Mouse (Mus musculus) limb, embryonic 13.5 days (tissue): ENCODE measurements around the gene Cux2. TPM values are rescaled to one million over a fixed set of nuclear protein-coding genes. Genes with fewer than 3 reads are reported as not detected.

Experiments used
- ATAC-seq: fragments of 200-750 bp; cut with Nextera tagmentation; 2 replicates; pipeline ENCODE4 v1.8.0; 2017; ENCODE audit warnings: low read depth, moderate number of reproducible peaks, moderate TSS enrichment; ENCODE audit not compliant: low FRiP score
- H3K27ac ChIP-seq: fragments of 300-500 bp; sonication (generic); 2 replicates; pipeline ENCODE4 v1.5.1; 2015; ENCODE audit warnings: inconsistent platforms, mild to moderate bottlenecking, moderate library complexity
- H3K27me3 ChIP-seq: fragments of 300-500 bp; sonication (generic); 2 replicates; pipeline ENCODE4 v1.6.1; 2015; ENCODE audit warnings: mild to moderate bottlenecking, inconsistent platforms
- H3K36me3 ChIP-seq: fragments of 300-500 bp; sonication (generic); 2 replicates; pipeline ENCODE4 v1.6.1; 2015; ENCODE audit warnings: inconsistent platforms, mild to moderate bottlenecking, moderate library complexity
- H3K4me1 ChIP-seq: fragments of 300-500 bp; sonication (generic); 2 replicates; pipeline ENCODE4 v1.6.1; 2015; ENCODE audit warnings: inconsistent platforms
- H3K4me2 ChIP-seq: fragments of 300-500 bp; sonication (generic); replicated peaks from 2 replicates; pipeline ENCODE4 v1.6.1; 2015; ENCODE audit warnings: inconsistent platforms, mild to moderate bottlenecking, moderate library complexity
- H3K4me3 ChIP-seq: fragments of 300-500 bp; sonication (generic); 2 replicates; pipeline ENCODE4 v1.5.1; 2015; ENCODE audit warnings: moderate library complexity, mild to moderate bottlenecking, inconsistent platforms
- H3K9ac ChIP-seq: fragments of 300-500 bp; sonication (generic); 2 replicates; pipeline ENCODE4 v1.6.1; 2015; ENCODE audit warnings: mild to moderate bottlenecking, inconsistent platforms
- H3K9me3 ChIP-seq: fragments of 300-500 bp; sonication (generic); 2 replicates; pipeline ENCODE4 v1.6.1; 2016; ENCODE audit warnings: inconsistent platforms
- WGBS: fragments of 180-500 bp; shearing (Covaris S2); methylation state at CpG from one replicate; pipeline ENCODE4 v1.1.7; 2015; 5-methylcytosine and 5-hydroxymethylcytosine counted together
- polyA plus RNA-seq: library from polyadenylated mRNA; unstranded; fragments of >200 nt; fragmentation: Nextera tagmentation; extraction: Ambion mirVana; gene quantifications from 2 replicates; pipeline ENCODE4 v1.2.1, GENCODE M21; 2015

The Cux2 gene
- polyA plus RNA-seq, 1 experiment from 2014 or later: 4.1 TPM

- peaks cover 11% of the 10 kb centered on the region for H3K4me1 ChIP-seq
- peak overlapping the region; percentile 45 for H3K4me2 ChIP-seq
- no peaks in the 10 kb centered on the region for H3K36me3 ChIP-seq
- H3K27ac ChIP-seq: no peak overlapping the region
- 0 out of 2 replicates have a peak, but pooled peaks have one; percentile 20 for ATAC-seq
- no peaks in the 10 kb centered on the region for H3K27me3 ChIP-seq
- 0 out of 2 replicates have a peak overlapping the region, but pooled peaks have one; percentile 13 for H3K9ac ChIP-seq
- WGBS: 8% methylated on average over 16 of the region's 16 CpGs
- no peaks in the 10 kb centered on the region for H3K9me3 ChIP-seq
- H3K4me3 ChIP-seq: no peak overlapping the region
Measured at GRCm38 (mm10) chr5:121981650-121982131, 68.2 kb downstream of the Cux2 start.

DNA sequence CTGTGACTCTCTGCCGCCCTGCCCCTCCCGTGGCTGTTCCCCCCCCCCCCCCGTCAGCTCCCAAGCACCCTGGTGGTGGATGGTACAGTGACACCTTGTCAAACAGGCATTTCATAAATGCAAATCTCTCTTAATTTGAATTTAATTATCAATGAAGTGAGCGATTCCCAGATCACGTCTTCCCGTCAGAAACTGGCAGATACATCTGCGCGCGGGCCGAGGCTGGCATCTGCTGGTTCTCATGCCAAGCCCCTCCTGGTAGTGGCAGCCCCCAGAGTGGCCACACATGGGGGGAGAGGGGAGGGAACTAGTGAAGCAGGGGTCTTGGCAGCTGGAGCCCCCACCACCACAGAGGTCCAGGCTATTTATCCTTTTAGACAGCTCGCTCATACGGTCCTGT is 73.6 kb downstream of the Cux2 start:
- ATAC-seq: no peak
- Histone ChIP-seq H3K27me3 (0 out of 2 replicates have a peak, but pooled peaks cover 4% of the 10 kb centered on the region), H3K9me3 (peaks cover 5% of the 10 kb centered on the region; the same call in 1 of the 2 replicates), H3K4me2 (no peak overlapping the region), H3K27ac (no peak overlapping the region), H3K36me3 (no peaks in the 10 kb centered on the region), H3K9ac (no peak overlapping the region), H3K4me3 (no peak overlapping the region), H3K4me1 (peaks cover 19% of the 10 kb centered on the region)
- 93% methylated on average over 12 of the region's 12 CpGs for WGBS

DNA sequence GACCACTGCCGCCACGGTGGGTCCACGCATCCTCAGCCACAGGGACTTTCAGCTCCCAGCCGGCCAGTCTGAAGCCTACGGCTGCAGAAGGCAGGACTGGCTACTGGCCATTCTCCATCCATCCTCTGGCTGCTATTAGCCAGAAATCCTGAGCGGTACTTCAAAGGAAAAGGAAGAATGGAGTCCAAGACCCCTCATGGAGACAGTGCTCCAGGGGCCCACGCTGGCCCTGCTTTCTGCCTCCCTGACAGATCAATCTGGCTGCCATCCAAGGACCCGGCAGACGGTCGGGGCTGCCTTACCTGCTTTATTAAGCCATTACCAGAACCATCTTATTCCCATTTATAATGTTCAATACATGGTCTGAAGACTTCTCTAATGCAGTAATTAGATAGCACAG is 76.4 kb downstream of the Cux2 start:
- peaks cover 17% of the 10 kb centered on the region for H3K4me1 ChIP-seq
- 33% methylated on average over 10 of the region's 10 CpGs for WGBS
- H3K9ac ChIP-seq: peak overlapping the region; percentile 20; the same call in 1 of the 2 replicates
- H3K27me3 ChIP-seq: 0 out of 2 replicates have a peak, but pooled peaks cover 4% of the 10 kb centered on the region
- no peak overlapping the region for H3K27ac ChIP-seq
- H3K4me2 ChIP-seq: no peak overlapping the region
- peaks cover 6% of the 10 kb centered on the region; the same call in 1 of the 2 replicates for H3K9me3 ChIP-seq
- no peak for ATAC-seq
- no peaks in the 10 kb centered on the region for H3K36me3 ChIP-seq
- no peak overlapping the region for H3K4me3 ChIP-seq

- H3K4me2 ChIP-seq: peak overlapping the region; percentile 34
Measured at GRCm38 (mm10) chr5:121972680-121973192, 77.2 kb downstream of the Cux2 start.

GRCm38 (mm10) chr5:121968999-121969398 is 80.9 kb downstream of the Cux2 start:
- Histone ChIP-seq H3K36me3 (no peaks in the 10 kb centered on the region), H3K4me2 (no peak overlapping the region), H3K27ac (no peak overlapping the region), H3K4me3 (no peak overlapping the region), H3K9ac (no peak overlapping the region), H3K27me3 (peaks cover 16% of the 10 kb centered on the region), H3K9me3 (peaks cover 6% of the 10 kb centered on the region; the same call in 1 of the 2 replicates), H3K4me1 (peaks cover 35% of the 10 kb centered on the region)
- 68% methylated on average over 15 of the region's 15 CpGs for WGBS
- no peak for ATAC-seq

More at GRCm38 (mm10) chr5:121972680-121973192, 77.2 kb downstream of the Cux2 start:
- peaks cover 6% of the 10 kb centered on the region; the same call in 1 of the 2 replicates for H3K9me3 ChIP-seq
- no peak overlapping the region for H3K27ac ChIP-seq
- H3K9ac ChIP-seq: peak overlapping the region; percentile 25; the same call in 1 of the 2 replicates
- 0 out of 2 replicates have a peak, but pooled peaks cover 4% of the 10 kb centered on the region for H3K27me3 ChIP-seq
- H3K4me3 ChIP-seq: 0 out of 2 replicates have a peak overlapping the region, but pooled peaks have one; percentile 1
- H3K4me1 ChIP-seq: peaks cover 17% of the 10 kb centered on the region
- no peaks in the 10 kb centered on the region for H3K36me3 ChIP-seq
- ATAC-seq: no peak
- 23% methylated on average over 23 of the region's 23 CpGs for WGBS

DNA sequence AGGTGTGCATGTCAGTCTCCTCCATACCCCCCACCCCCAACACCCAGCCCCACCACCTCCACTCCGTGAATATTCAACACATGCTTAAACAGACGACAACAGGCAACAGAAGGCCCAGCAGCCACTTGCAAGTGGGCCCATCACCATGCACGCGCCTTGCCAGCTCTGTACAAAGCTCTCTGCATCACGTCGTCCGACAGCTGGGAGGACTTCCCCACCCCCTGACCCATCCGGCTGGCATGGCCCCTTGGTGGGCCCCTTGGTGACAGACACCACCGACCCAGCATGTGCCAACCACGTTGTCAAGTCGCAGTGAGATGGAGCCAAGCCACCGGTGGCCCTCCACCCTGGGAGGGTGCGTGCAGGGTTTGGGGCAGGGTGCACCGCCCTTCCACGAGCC is 81.5 kb downstream of the Cux2 start:
- Histone ChIP-seq H3K4me1 (peaks cover 30% of the 10 kb centered on the region), H3K9me3 (peaks cover 6% of the 10 kb centered on the region; the same call in 1 of the 2 replicates), H3K36me3 (no peaks in the 10 kb centered on the region), H3K4me3 (no peak overlapping the region), H3K27me3 (peaks cover 15% of the 10 kb centered on the region), H3K9ac (no peak overlapping the region), H3K27ac (no peak overlapping the region), H3K4me2 (no peak overlapping the region)
- 71% methylated on average over 15 of the region's 15 CpGs for WGBS
- no peak for ATAC-seq

- Histone ChIP-seq H3K36me3 (no peaks in the 10 kb centered on the region), H3K4me1 (peaks cover 21% of the 10 kb centered on the region), H3K27ac (no peak overlapping the region), H3K9ac (no peak overlapping the region), H3K4me2 (no peak overlapping the region), H3K4me3 (no peak overlapping the region), H3K9me3 (peaks cover 6% of the 10 kb centered on the region; the same call in 1 of the 2 replicates), H3K27me3 (peaks cover 15% of the 10 kb centered on the region)
- no peak for ATAC-seq
- 59% methylated on average over 5 of the region's 5 CpGs for WGBS
Measured at GRCm38 (mm10) chr5:121967520-121967919, 82.4 kb downstream of the Cux2 start.

DNA sequence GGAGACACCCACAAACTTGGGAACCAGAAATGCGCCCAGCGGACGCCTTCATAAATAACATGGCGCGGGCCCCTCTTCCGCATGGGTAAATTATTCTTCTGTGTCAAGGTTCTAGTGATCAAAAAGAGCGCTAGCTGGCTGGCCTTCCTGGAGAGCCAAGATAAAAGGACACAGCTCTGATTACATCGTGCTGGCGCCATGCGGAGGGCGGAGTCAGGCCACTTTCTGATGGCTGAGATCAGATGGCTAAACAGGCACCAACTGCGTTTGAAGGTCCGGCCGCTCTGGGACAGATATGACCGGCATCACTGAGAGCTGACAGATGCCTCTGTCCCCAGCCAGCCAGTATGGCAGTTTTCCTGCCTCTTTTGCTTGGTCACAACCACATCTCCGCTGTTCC is 83.0 kb downstream of the Cux2 start:
- Histone ChIP-seq H3K9ac (no peak overlapping the region; the same call in 1 of the 2 replicates), H3K27me3 (peaks cover 15% of the 10 kb centered on the region), H3K27ac (no peak overlapping the region), H3K4me1 (peaks cover 19% of the 10 kb centered on the region), H3K36me3 (no peaks in the 10 kb centered on the region), H3K4me3 (no peak overlapping the region), H3K4me2 (0 out of 2 replicates have a peak overlapping the region, but pooled peaks have one; percentile 12), H3K9me3 (peaks cover 6% of the 10 kb centered on the region; the same call in 1 of the 2 replicates)
- WGBS: 19% methylated on average over 16 of the region's 16 CpGs
- ATAC-seq: no peak

DNA sequence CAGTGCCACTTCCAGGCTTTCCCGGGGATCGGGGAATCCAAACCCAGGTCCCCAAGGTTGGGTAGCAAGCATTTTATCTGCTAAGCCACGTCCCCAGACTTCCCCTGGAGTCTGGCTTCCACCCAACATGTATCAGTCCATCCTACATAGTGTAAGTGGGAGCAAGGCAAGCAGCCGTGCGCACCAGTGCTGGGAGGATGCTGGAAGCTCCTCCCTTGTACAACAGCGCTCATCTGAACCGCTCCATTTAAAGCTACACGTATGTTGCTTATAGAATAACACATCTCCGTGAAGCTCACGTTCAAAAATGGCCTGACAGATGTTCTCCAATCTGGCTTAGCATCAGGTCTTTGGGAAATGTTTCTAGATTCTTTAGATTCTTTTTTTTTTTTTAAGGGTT is 86.9 kb downstream of the Cux2 start:
- ATAC-seq: no peak
- Histone ChIP-seq H3K4me2 (no peak overlapping the region), H3K9ac (no peak overlapping the region), H3K27me3 (peaks cover 15% of the 10 kb centered on the region), H3K36me3 (no peaks in the 10 kb centered on the region), H3K9me3 (no peaks in the 10 kb centered on the region), H3K27ac (no peak overlapping the region), H3K4me3 (no peak overlapping the region), H3K4me1 (peaks cover 28% of the 10 kb centered on the region)
- 89% methylated on average over 10 of the region's 10 CpGs for WGBS

DNA sequence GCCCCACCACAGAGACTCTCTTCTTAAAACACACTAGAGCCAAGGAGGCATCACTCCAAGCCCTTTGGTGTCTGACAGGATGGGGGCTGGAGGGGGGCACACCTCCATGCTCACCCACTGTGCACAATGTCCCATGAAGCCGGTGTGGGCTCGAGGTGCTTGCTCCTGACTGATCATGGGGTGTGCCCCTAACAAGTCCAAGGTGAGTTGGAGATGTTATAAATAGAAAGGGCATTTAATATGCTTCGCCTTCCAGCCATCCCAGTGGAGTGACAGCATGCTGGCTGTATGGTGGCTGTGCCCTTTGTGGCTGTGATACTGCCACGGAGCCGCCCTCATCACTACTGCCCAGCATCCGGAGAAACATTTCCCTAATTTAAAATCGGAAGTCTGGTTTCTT is 87.5 kb downstream of the Cux2 start:
- Histone ChIP-seq H3K9me3 (no peaks in the 10 kb centered on the region), H3K27ac (no peak overlapping the region), H3K4me2 (no peak overlapping the region), H3K36me3 (no peaks in the 10 kb centered on the region), H3K4me1 (peaks cover 28% of the 10 kb centered on the region), H3K9ac (no peak overlapping the region), H3K4me3 (no peak overlapping the region), H3K27me3 (peaks cover 15% of the 10 kb centered on the region)
- ATAC-seq: no peak
- 92% methylated on average over 7 of the region's 7 CpGs for WGBS

GRCm38 (mm10) chr5:121961256-121961655 is 88.6 kb downstream of the Cux2 start:
- no peak overlapping the region for H3K9ac ChIP-seq

GRCm38 (mm10) chr5:121959688-121960087 is 90.2 kb downstream of the Cux2 start:
- WGBS: 57% methylated on average over 10 of the region's 10 CpGs
- H3K4me3 ChIP-seq: no peak overlapping the region
- no peak overlapping the region for H3K27ac ChIP-seq
- peaks cover 18% of the 10 kb centered on the region for H3K4me1 ChIP-seq
- no peaks in the 10 kb centered on the region for H3K9me3 ChIP-seq
- H3K9ac ChIP-seq: no peak overlapping the region
- ATAC-seq: no peak
- no peaks in the 10 kb centered on the region for H3K36me3 ChIP-seq
- H3K4me2 ChIP-seq: no peak overlapping the region
- peaks cover 4% of the 10 kb centered on the region for H3K27me3 ChIP-seq

More at GRCm38 (mm10) chr5:121961256-121961655, 88.6 kb downstream of the Cux2 start:
- no peak for ATAC-seq
- Histone ChIP-seq H3K4me2 (no peak overlapping the region), H3K27ac (no peak overlapping the region), H3K4me1 (peaks cover 19% of the 10 kb centered on the region), H3K36me3 (no peaks in the 10 kb centered on the region), H3K9me3 (no peaks in the 10 kb centered on the region), H3K27me3 (peaks cover 13% of the 10 kb centered on the region), H3K4me3 (no peak overlapping the region)
- WGBS: 79% methylated on average over 8 of the region's 8 CpGs
